Mouse (Mus musculus) neural tube, embryonic 12.5 days (tissue): ENCODE measurements at regions not wholly inside any gene's neighbourhood (a gene's known extent, or its start where the extent isn't known, plus 50 kb on each side); places are given as distances from the start of the nearest gene placed in this dataset.

Experiments
- ATAC-seq: fragments of 200-750 bp; cut with Nextera tagmentation; 2 replicates; pipeline ENCODE4 v1.8.0; 2017; ENCODE audit warnings: low read depth, mild to moderate bottlenecking, moderate TSS enrichment, moderate library complexity; ENCODE audit not compliant: low FRiP score
- H3K27ac ChIP-seq: fragments of 300-500 bp; sonication (generic); 2 replicates; pipeline ENCODE4 v1.5.1; 2016
- H3K27me3 ChIP-seq: fragments of 300-500 bp; sonication (generic); replicated peaks from 2 replicates; pipeline ENCODE4 v1.6.1; 2016; ENCODE audit warnings: mild to moderate bottlenecking
- H3K36me3 ChIP-seq: fragments of 300-500 bp; sonication (generic); 2 replicates; pipeline ENCODE4 v1.6.1; 2016; ENCODE audit warnings: mild to moderate bottlenecking
- H3K4me1 ChIP-seq: fragments of 300-500 bp; sonication (generic); 2 replicates; pipeline ENCODE4 v1.6.1; 2016
- H3K4me2 ChIP-seq: fragments of 300-500 bp; sonication (generic); replicated peaks from 2 replicates; pipeline ENCODE4 v1.6.1; 2016; ENCODE audit warnings: mild to moderate bottlenecking
- H3K4me3 ChIP-seq: fragments of 300-500 bp; sonication (generic); 2 replicates; pipeline ENCODE4 v1.5.1; 2016
- H3K9ac ChIP-seq: fragments of 300-500 bp; sonication (generic); 2 replicates; pipeline ENCODE4 v1.6.1; 2016; ENCODE audit warnings: mild to moderate bottlenecking
- H3K9me3 ChIP-seq: fragments of 300-500 bp; sonication (generic); 2 replicates; pipeline ENCODE4 v1.6.1; 2016; ENCODE audit warnings: mild to moderate bottlenecking
- WGBS: fragments of 180-500 bp; shearing (Covaris S2); methylation state at CpG from one replicate; pipeline ENCODE4 v1.1.7; 2016; 5-methylcytosine and 5-hydroxymethylcytosine counted together

DNA sequence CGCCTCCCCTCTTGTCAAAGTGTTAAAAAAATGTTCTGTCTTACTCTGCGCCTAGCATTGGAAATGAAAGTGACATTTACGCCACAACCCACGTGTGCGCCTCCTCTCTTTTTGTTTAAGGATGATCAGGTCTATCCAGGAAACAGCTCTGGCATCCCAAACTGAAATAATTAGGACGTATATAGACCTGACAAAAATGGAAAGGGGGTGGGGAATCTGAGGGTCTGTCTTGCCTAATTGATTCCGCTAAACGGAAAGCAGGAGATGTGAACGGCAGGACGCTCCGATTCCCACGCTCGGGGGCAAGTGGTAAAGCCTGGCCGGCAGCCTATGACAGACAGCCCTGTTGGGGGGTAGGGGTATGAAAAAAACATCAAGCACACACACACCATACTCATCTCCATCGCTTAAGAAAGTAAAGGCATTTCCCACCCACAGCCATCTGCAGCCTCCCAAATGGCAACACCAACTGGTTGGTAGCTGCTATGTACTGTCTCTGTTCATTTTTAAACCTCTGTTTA, 235.8 kb downstream of the Mef2c start:
- Histone ChIP-seq H3K36me3 (peaks cover 21% of the 10 kb centered on the region), H3K27ac (peak overlapping the region; percentile 69), H3K27me3 (no peaks in the 10 kb centered on the region), H3K4me2 (peak overlapping the region; percentile 78), H3K9me3 (no peaks in the 10 kb centered on the region), H3K4me3 (peak overlapping the region; percentile 52), H3K4me1 (0 out of 2 replicates have a peak, but pooled peaks cover 3% of the 10 kb centered on the region), H3K9ac (peak overlapping the region; percentile 95)
- peak; percentile 70 for ATAC-seq
- under 1% methylated on average over 15 of the region's 15 CpGs for WGBS

DNA sequence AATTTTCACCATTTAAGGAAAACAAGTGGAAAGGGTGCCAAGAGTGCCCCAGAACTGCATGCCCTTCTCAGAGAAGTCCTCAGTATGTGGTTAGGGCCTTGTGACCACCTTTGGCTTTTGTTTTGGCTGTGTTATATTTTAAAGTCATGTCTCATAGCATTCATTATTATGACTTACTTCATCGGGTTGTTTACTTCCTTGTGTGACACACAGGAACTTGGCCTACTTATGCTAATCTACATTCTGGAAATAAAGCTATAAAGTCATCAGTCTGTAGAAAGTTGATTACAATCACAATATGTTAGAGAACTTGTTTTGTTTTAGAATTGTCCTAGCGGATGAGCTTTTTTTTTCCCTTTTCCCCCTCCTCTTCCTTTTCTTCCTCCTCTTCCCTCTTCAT, 236.3 kb downstream of the Mef2c start:
- 5% methylated on average over 2 of the region's 2 CpGs for WGBS

DNA sequence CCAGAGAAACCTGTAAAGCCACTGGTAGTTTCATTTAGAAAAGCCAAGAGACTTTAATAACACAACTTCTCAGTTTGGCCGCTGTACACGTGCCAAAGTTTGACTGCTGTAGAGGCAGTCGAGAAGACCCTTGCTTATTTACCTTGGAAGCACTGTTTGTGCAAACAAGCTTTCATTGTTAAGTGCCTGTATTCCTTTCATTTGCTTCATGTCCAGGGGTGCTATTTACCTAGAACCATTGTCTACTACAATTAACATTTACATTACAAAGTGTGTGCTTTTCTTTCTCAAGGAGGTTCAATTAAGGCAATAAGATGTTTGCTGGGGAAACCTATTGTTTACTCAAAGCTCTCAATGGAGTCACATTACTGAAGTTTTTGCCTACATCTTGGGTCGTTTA, 236.9 kb downstream of the Mef2c start:
- Histone ChIP-seq H3K9ac (peak overlapping the region; percentile 95), H3K27ac (peak overlapping the region; percentile 70), H3K4me3 (peak overlapping the region; percentile 52), H3K27me3 (no peaks in the 10 kb centered on the region), H3K36me3 (peaks cover 21% of the 10 kb centered on the region), H3K9me3 (no peaks in the 10 kb centered on the region), H3K4me1 (peaks cover 6% of the 10 kb centered on the region; the same call in 1 of the 2 replicates), H3K4me2 (peak overlapping the region; percentile 78)
- WGBS: 3% methylated on average over 4 of the region's 4 CpGs
- no peak for ATAC-seq

More for the DNA sequence above, 236.3 kb downstream of the Mef2c start:
- 0 out of 2 replicates have a peak, but pooled peaks cover 6% of the 10 kb centered on the region for H3K4me1 ChIP-seq
- peak overlapping the region; percentile 78 for H3K4me2 ChIP-seq
- H3K9ac ChIP-seq: peak overlapping the region; percentile 95
- H3K9me3 ChIP-seq: no peaks in the 10 kb centered on the region
- peak overlapping the region; percentile 69 for H3K27ac ChIP-seq
- ATAC-seq: no peak
- peaks cover 21% of the 10 kb centered on the region for H3K36me3 ChIP-seq
- H3K27me3 ChIP-seq: no peaks in the 10 kb centered on the region
- peak overlapping the region; percentile 52 for H3K4me3 ChIP-seq

DNA sequence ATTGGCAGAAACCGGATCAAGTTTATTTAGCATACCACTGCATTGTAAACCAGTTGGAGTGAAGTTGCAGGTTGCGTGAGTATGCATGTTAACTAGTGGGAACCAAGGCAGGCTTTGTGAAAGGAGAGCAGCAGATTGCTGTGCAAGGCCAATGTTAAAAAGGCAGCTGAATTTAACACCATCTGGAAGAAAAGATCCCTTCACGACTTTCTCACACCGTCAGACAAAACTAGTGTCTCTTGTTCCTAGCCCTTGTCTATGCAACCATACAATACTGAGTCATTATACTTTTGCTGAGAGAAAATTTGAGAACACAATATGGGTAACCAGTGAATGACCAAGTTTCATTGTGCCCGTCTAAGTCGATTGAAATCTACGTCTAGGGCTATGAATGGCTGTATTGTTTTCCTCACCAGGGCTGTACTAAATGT, 237.8 kb downstream of the Mef2c start:
- Histone ChIP-seq H3K4me2 (peak overlapping the region; percentile 78), H3K9ac (peak overlapping the region; percentile 35; the same call in 1 of the 2 replicates), H3K27me3 (no peaks in the 10 kb centered on the region), H3K4me1 (peaks cover 6% of the 10 kb centered on the region; the same call in 1 of the 2 replicates), H3K27ac (peak overlapping the region; percentile 50; the same call in 1 of the 2 replicates), H3K4me3 (peak overlapping the region; percentile 26), H3K9me3 (no peaks in the 10 kb centered on the region), H3K36me3 (peaks cover 21% of the 10 kb centered on the region)
- ATAC-seq: peak; percentile 6
- 8% methylated on average over 7 of the region's 7 CpGs for WGBS

DNA sequence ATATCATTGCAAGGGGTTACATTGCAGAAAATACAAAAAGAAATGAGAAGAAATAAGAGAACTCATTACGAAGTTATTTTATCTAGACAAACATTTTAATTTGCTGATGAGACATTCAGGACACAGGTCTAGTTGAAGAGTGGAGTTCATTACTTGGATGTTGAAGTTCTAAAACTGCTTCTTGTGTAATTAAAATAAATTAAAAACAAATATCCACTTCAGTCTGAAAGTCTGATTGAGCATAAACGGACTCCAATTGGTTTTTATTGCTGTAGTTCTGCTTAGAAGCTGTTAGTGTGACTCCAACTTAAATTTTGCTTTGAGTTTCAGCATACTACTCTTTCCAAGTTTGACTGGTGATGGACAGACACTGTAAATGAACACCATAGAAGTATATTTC, 238.3 kb downstream of the Mef2c start:
- Histone ChIP-seq H3K4me3 (no peak overlapping the region; the same call in 1 of the 2 replicates), H3K27ac (peak overlapping the region; percentile 32; the same call in 1 of the 2 replicates), H3K4me2 (peak overlapping the region; percentile 78), H3K9ac (no peak overlapping the region), H3K27me3 (no peaks in the 10 kb centered on the region), H3K4me1 (peaks cover 6% of the 10 kb centered on the region; the same call in 1 of the 2 replicates), H3K36me3 (peaks cover 20% of the 10 kb centered on the region), H3K9me3 (no peaks in the 10 kb centered on the region)
- no peak for ATAC-seq
- WGBS: 37% methylated on average over 2 of the region's 2 CpGs

DNA sequence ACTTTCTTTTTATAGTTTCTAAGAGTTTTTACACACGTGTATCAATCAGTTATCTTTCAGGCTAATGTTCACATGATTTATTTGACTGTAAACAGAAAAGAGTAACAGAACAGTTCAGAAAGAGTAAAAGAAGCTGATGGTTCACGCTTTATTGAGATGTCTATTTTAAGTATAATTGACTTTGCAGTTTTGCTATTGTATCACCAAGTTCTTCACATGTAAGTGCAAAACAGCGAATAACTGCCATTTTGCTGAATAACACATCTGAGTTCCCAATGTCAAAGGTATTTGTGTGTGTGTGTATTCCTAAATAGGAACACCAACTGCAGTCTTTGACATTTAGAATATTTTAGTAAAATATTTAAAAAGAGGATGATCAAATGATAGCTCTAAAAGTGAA, 238.7 kb downstream of the Mef2c start:
- H3K36me3 ChIP-seq: peaks cover 16% of the 10 kb centered on the region
- peaks cover 6% of the 10 kb centered on the region; the same call in 1 of the 2 replicates for H3K4me1 ChIP-seq
- 48% methylated on average over 3 of the region's 3 CpGs for WGBS
- no peak overlapping the region for H3K27ac ChIP-seq
- ATAC-seq: no peak
- no peak overlapping the region for H3K9ac ChIP-seq
- H3K4me2 ChIP-seq: peak overlapping the region; percentile 78; the same call in 1 of the 2 replicates
- H3K4me3 ChIP-seq: no peak overlapping the region
- no peaks in the 10 kb centered on the region for H3K9me3 ChIP-seq
- H3K27me3 ChIP-seq: no peaks in the 10 kb centered on the region

DNA sequence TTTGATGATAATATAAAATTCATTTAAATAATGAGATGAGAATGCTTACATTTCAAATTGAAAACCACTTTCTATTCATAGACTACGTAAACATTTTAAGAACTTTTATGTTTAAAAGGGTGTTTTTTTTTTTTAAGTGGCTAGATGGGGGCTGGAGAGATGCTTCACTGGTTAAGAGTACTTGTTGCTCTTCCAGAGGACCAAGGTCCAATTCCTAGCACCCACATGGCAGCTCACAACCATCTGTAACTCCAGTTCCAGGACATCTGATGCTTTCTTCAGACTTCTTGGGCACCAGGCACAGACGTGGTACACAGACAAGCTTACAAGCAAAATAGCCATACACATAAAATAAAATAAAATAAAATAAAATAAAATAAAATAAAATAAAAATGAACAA, 239.5 kb downstream of the Mef2c start:
- no peak for ATAC-seq
- no peak overlapping the region; the same call in 1 of the 2 replicates for H3K4me2 ChIP-seq

DNA sequence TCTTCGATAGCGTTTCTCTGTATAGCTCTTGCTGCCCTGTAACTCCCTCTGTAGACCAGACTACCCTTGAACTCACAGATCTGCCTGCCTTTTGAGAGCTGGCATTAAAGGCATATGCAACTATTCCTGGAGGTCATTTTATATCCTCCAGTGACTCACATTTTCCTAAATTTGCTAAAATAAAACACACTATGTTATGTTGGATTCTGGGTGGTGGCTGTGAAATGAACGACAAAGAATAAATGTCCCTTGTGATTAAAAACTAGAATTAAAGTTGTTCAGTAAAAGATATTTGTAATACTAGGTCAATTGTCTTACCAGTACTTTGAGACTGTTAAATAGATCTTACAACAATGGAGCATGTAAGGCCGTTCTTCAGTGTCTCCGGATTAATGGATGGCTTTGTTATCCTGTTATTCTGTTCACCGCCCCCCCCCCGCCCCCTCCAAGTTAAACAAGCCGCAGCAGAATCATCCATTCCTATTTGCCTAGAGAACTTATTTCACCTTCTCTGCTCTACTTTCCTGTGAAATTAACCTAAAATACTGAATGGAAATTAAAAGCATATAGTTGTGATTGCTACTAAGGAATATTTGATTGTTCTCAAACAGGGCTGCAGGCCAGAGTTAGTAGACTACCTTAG, 240.4 kb downstream of the Mef2c start:
- peak overlapping the region; percentile 63 for H3K4me2 ChIP-seq
- H3K4me3 ChIP-seq: peak overlapping the region; percentile 32; the same call in 1 of the 2 replicates
- H3K4me1 ChIP-seq: peaks cover 6% of the 10 kb centered on the region; the same call in 1 of the 2 replicates
- WGBS: 15% methylated on average over 8 of the region's 8 CpGs
- ATAC-seq: no peak
- no peaks in the 10 kb centered on the region for H3K27me3 ChIP-seq
- peak overlapping the region; percentile 55 for H3K9ac ChIP-seq
- H3K36me3 ChIP-seq: peaks cover 3% of the 10 kb centered on the region; the same call in 1 of the 2 replicates
- H3K9me3 ChIP-seq: no peaks in the 10 kb centered on the region
- H3K27ac ChIP-seq: peak overlapping the region; percentile 83

More for the DNA sequence above, 239.5 kb downstream of the Mef2c start:
- Histone ChIP-seq H3K9me3 (no peaks in the 10 kb centered on the region), H3K27me3 (no peaks in the 10 kb centered on the region), H3K4me1 (peaks cover 6% of the 10 kb centered on the region; the same call in 1 of the 2 replicates), H3K4me3 (no peak overlapping the region), H3K36me3 (peaks cover 8% of the 10 kb centered on the region), H3K27ac (no peak overlapping the region), H3K9ac (no peak overlapping the region)
- WGBS: 77% methylated on average over 2 of the region's 2 CpGs

DNA sequence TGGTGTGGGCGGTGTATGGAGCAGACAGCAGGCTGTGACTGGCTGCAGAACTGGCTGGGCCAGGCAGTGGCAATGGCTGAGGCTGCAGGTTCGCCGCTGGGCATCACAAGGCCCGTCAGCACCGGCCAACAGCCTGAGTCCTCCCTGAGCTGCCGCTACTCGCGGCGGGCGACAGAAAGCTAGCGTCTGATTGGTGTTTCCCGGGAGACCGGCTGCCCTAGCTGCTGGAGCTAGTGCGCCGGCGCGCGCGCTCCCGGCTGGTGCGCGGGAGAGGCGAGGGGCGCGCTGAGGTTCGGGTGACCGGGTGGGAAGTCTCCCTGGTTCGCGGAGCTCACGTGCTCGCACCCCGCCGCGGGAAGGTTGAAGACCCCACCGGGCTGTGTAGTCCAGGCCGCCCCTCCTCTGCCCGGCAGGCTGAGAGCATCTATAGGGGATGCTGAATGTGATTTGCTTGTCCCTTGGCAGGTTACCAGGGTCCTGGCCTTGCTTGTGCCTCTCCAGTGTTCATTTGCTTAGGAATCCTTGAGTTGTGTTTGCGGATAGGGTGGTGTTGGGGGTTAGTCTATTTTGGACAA, 241.2 kb downstream of the Mef2c start:
- Histone ChIP-seq H3K27me3 (no peaks in the 10 kb centered on the region), H3K27ac (peak overlapping the region; percentile 83), H3K4me2 (peak overlapping the region; percentile 63), H3K9me3 (no peaks in the 10 kb centered on the region), H3K4me1 (peaks cover 6% of the 10 kb centered on the region; the same call in 1 of the 2 replicates), H3K36me3 (peaks cover 3% of the 10 kb centered on the region; the same call in 1 of the 2 replicates), H3K4me3 (peak overlapping the region; percentile 32), H3K9ac (peak overlapping the region; percentile 55)
- under 1% methylated on average over 38 of the region's 38 CpGs for WGBS
- peak; percentile 90 for ATAC-seq

DNA sequence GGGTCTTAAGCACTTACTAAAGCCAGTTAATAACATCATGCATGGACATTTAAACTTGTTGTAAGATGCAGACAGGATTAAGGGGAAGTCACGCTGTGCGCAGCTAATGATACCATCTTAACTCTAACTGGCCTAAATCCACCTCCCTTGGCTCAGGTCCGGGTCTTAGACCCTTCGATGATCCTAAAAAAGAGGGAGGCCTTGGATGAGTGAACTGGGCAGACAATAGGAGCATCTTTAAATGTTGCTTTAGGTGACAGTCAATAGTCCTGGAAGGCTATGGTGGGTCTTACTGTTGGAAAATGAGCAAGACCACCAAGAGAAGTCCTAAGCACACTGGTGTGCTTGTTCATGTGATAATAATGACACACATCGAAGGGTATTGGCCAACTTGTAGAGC, 242.1 kb downstream of the Mef2c start:
- Histone ChIP-seq H3K27me3 (no peaks in the 10 kb centered on the region), H3K9me3 (no peaks in the 10 kb centered on the region), H3K27ac (no peak overlapping the region), H3K36me3 (0 out of 2 replicates have a peak, but pooled peaks cover under 1% of the 10 kb centered on the region), H3K9ac (no peak overlapping the region), H3K4me3 (no peak overlapping the region), H3K4me1 (peaks cover 6% of the 10 kb centered on the region; the same call in 1 of the 2 replicates), H3K4me2 (peak overlapping the region; percentile 63; the same call in 1 of the 2 replicates)
- WGBS: 84% methylated on average over 5 of the region's 5 CpGs
- ATAC-seq: no peak

DNA sequence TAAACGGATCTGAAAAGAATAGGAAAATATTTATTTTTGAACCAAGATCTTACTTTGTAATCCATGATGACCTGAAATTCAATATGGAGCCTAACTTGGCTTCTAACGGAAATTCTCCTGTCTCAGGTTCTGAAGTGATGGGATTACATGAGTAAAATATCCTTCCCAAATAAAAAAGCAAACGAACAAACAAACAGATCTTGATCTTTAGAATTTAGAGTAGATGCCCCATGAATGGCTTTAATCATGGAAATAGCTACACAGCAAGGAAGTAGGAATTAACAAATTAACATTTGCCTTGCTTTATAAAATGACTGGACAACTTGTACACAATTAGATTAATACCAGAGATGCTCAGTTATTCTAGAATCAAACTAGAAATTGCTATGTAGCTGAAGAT, 243.8 kb downstream of the Mef2c start:
- Histone ChIP-seq H3K9me3 (no peaks in the 10 kb centered on the region), H3K9ac (no peak overlapping the region), H3K27me3 (no peaks in the 10 kb centered on the region), H3K36me3 (no peaks in the 10 kb centered on the region), H3K27ac (no peak overlapping the region), H3K4me1 (peaks cover 6% of the 10 kb centered on the region; the same call in 1 of the 2 replicates), H3K4me2 (no peak overlapping the region), H3K4me3 (no peak overlapping the region)
- 82% methylated on average over 3 of the region's 3 CpGs for WGBS
- no peak for ATAC-seq
